Mouse (Mus musculus): ENCODE data around the gene Cd84.

The Cd84 gene

DNA sequence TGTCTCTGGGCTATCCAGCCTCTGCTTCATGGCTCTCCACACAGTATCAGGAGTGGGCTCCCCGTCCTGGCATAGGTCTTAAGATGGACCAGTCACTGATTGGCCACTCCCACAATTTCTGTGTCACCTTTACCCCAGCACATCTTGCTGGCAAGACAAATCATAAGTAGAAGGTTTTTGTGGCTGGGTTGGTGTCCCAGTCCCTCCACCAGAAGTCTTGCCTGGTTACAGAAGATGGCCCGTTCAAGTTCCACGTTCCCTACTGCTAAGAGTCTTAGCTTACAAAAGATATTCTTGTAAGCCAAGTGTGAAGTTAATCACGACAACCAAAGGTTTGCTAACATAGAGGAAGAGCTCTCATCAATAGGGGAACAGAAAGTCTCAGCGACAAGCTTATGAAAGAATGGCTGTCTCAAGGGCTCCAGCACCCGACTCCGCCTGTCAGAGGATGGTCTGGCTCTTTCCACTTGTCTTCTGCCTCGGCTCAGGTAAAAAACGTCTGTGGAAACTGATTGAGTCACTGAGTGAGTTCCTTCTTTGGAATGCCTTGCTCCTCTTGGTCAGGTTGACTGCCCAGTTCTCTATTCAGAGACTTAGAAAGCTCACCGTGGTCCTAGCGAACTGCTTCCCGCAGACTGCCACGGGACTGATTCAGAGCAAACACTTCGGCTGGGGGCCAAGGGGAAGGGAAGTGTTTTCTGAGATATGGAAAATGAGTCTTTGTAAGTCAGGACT lies 78.0 kb downstream of the Cd84 start, which contains the start of gene Slamf6:
Gene Slamf6, plus strand, starts transcription at position 211 of the 735 bp plus-strand sequence.
- DNase-seq (ENCODE audit: low spot score), result no peak

DNA sequence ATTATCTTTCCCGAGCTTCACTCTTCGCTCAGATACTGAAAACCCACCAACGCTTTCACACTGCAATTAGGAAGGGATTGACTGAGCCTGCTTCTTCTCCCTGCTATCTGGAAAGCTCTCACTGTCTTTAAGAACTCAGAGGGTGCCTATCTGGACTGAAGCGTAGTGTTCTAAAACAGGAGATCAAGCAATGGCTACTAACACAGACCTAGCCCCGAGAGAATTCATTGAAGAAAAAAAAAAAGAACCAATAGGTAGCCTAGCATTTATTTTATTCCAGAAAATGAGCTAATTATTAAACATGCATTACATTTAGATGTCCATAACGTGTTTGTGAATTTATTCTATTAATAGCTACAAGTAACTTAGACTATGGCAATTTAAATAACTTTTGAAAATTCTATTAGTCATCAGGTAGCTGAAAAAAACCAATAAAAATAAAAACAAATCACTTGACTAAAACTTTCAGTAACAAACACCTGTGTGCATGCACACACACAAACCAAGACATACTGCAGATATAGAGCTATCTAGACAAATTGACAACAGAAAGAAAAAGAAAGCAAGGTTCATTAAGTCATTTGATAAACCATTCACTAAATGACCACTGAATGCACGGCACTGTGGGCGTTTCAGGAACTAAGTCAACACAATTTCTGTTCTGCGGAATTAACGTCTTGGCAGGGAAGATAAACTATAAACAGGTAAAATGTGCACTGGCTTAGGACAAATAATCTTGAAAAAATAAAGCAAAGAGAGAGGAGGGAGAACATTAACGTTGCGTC lies 78.8 kb downstream of the Cd84 start:
- DNase-seq (ENCODE audit: low spot score), result no peak

DNA sequence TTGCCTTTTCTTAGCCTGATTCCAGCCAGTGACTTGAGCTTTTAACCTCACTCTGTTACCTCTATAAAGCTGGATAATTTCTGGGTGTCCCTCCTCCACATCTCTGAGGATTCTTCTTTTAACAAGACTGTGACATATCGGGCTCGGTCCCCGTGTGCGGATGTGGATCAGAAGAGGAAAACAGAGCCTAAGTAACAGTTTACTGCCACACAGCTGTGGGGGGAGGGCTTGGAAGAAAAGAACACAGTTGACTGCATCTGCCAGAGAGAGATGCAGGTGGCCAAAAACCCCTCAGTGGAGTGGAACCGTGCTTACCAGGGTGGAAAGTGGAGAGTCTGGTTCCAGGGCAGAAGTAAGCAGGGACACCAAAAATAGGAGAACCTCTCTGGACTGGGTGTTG lies 79.7 kb downstream of the Cd84 start:
- no peak for DNase-seq (ENCODE audit: low spot score)

DNA sequence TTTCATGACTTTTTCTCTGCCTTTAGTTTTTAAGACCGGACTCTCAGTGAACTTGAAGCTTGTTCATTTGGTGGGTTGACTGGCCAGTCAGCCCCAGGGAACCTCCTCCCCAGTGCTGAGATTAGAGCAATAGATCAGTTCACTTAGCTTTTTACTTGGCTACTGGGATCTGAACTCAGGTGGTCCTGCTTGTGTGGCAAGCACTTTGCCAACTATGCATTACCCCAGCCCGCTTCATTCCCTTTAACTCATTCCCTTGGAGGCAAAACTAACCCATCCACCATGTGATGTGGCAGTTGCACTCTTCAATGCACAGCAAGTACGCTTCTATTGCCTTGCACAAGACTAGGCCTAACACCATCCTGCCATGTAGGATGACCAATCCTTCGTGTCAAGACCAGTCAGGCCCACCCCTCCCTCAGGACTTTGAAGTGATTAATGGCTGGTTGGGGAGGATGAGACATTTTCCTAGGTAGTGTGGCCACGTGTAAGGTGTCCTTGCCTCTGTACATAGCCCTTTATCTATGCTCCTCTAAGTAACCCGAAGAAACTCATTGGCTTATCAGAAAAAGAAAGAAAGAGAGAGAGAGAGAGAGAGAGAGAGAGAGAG lies 80.5 kb downstream of the Cd84 start:
- DNase-seq (ENCODE audit: low spot score), result no peak

DNA sequence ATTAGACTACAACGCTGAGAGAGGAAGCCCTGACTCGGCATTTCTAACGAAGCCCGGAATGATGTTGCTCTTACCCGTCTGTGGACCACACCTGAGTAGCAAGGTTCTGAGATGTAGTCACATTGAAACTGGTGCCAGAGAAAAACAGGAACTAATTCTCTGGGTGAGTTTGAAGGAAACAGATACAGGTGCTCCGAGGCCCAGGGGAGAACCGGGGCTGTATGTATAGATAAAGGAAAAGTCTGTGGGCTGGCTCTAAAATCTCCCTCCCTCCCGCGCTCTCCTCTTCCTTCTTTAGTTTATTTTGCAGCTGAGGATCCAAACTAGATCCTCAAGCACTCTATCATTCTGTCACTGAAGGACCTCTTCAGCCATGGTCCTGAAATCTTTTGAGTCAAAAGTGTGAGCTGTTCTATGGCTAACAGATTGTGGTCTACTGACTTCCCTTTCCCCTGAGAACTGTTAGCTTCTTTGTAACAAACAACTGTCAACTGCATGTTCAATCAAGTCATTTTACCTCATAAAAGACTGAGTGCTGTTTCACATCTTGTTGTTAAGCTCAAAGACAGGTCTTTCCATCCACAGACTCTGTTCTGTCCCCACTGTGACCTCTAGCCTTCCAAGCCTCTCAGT lies 81.6 kb downstream of the Cd84 start:
- no peak for DNase-seq (ENCODE audit: low spot score)

DNA sequence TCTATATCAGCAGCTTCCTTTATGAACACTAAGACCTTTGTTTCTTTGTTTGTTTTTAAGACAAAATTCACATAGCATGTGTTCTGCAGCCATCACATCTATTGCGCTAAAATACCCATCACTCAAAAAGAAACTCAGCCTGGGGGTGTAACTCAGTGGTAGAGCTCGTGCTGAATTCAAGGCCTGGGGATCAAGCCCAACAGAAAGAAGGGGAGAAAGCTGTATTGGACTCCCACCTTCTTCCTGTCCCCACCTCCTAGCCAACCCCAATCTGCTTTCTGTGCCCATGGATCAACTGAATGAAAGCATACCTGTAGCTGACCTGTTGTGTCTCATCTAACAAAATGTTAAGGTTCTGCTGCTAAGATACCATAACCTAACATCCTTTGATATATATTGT lies 82.1 kb downstream of the Cd84 start:
- no peak for DNase-seq (ENCODE audit: low spot score)

DNA sequence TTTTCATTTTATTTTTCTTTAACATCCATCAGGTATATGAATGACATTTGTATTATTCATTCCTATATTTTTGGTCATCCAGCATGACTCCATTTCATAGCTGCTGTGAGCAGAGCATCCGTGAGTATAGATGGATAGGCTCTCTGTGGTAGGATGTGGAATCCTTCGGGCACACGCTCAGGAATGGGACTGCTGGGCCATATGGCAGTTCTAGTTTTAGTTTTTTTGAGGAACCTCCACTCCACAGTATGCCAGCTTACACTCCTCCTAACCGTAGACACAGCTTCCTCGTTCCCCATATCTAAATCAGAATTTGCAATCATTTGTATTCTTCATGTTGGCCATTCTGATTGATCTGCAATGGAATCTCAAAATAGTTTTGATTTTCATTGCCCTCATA lies 83.3 kb downstream of the Cd84 start:
- no peak for DNase-seq (ENCODE audit: low spot score)

DNA sequence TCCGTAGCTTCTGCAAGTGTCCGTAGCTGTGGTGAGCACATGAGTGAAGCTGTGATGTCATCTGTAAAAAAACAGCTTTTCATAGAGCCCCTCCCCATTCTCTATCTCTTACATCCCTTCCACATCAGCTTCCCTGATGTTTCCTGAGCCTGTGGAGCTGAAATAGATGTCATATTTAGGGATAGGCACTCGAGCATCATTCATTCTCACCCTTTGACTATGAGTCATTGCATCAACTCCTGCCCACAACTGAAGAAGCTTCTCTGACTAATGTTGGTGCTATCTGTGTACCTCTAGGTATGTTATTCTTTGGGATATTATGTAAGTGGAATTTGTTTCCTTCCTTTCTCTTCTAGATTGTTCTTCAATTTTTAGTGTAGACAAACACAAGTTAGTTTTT lies 85.4 kb downstream of the Cd84 start:
- no peak for DNase-seq (ENCODE audit: low spot score)

DNA sequence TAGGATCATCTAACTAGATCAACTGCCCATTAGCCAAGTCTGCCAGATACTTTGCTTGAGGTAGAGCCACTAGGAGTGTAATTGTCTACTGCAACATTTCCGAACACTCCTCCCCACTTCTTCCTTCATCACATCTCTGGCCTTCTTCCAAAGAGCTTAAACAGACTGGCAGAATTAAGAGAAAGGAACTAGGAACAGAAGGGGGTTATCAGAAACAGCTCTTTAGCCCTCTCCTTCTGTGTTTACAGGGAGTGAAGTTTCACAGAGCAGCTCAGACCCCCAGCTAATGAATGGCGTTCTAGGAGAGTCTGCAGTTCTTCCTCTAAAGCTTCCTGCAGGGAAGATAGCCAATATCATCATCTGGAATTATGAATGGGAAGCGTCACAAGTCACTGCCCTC lies 94.4 kb downstream of the Cd84 start:
- DNase-seq (ENCODE audit: low spot score), result no peak

DNA sequence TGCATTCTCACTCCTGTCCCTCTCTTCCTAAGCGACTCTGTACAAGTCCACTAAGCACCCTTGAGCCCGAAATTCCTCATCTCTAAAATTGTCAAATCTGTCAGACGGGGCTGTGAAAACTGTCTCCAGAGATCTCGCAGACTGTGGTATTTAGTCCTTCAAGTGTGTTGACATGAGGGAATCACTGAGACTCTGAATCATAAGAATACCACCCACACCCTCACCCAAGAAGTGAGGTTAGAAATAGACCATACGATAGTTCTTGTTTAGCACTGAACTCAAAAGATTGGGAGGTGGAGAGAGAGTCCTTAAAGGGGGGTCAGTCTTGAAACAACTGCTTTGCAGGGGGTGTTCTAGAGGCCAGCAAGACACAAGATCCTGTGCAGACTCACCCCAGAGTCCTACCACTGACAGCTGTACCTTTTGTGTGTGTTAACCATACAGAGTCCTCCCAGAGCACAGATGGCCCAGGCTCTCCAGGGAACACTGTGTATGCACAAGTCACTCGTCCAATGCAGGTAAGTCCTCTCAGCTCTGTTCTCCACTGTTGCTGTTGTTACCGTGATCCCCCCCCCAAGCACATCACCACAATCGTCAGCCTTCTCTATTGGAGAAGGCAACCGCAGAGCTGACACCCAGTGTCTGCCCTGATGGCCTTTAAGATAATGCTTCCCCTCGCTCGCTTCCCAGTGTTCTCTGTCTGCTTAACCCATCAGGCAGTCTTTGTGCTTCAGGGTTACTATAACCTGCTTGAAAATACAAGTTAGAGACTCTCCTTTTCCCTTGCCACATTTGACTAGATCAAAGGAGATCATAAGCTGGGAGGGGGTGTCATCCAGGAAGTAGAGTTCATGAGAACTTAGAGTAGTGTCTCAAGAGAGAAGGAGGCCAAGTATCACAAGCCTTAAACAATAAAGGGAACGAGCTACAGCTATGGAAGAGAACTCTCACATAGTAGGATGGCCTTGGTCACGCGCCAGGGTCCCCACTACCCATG lies 99.8 kb downstream of the Cd84 start:
- no peak for DNase-seq (ENCODE audit: low spot score)

Measured in embryo, embryonic 10 days (tissue).